Mouse (Mus musculus): Measurements from ENCODE around the gene Sh2d5. TPM values are rescaled to one million over a fixed set of nuclear protein-coding genes. Genes with fewer than 3 reads are reported as not detected.

Sh2d5 gene
- polyA plus RNA-seq, 1 experiment from 2014 or later: 0.33 TPM

GRCm38 (mm10) chr4:138272011-138272997 lies 22.1 kb downstream of the Sh2d5 start:
- no peak for TF ChIP-seq CTCF (IDR thresholded peaks at IDR 0.05; ENCODE audit: low read depth)
- WGBS: 60% methylated on average over 14 of the region's 14 CpGs
- no peaks in the 10 kb centered on the region for H3K9me3 ChIP-seq (ENCODE audit: control insufficient read depth)
- H3K4me3 ChIP-seq (ENCODE audit: low read depth, low read length): no peak overlapping the region
- no peaks in the 10 kb centered on the region for H3K4me1 ChIP-seq (replicated peaks; ENCODE audit: control insufficient read depth, insufficient read depth, low read length)
- ATAC-seq: no peak
- no peak overlapping the region for H3K27ac ChIP-seq (ENCODE audit: low read depth, low read length)
- H3K27me3 ChIP-seq (replicated peaks; ENCODE audit: control insufficient read depth, insufficient read depth, low read length): 0 out of 2 replicates have a peak, but pooled peaks cover 3% of the 10 kb centered on the region
- no peak overlapping the region for H3K4me2 ChIP-seq (replicated peaks; ENCODE audit: low read depth)
- H3K36me3 ChIP-seq (ENCODE audit: control insufficient read depth, insufficient read depth): no peaks in the 10 kb centered on the region
- no peak overlapping the region for H3K9ac ChIP-seq (ENCODE audit: low read depth, low read length)

- no peak overlapping the region for H3K9ac ChIP-seq (ENCODE audit: low read depth, low read length)
- no peak overlapping the region for H3K27ac ChIP-seq (ENCODE audit: low read depth, low read length)
- no peaks in the 10 kb centered on the region for H3K9me3 ChIP-seq (ENCODE audit: control insufficient read depth)
- no peak overlapping the region for H3K4me2 ChIP-seq (replicated peaks; ENCODE audit: low read depth)
- WGBS: 73% methylated on average over 7 of the region's 7 CpGs
- no peak for ATAC-seq
- no peak overlapping the region for H3K4me3 ChIP-seq (ENCODE audit: low read depth, low read length)
- H3K36me3 ChIP-seq (ENCODE audit: control insufficient read depth, insufficient read depth): no peaks in the 10 kb centered on the region
- no peak for TF ChIP-seq CTCF (IDR thresholded peaks at IDR 0.05; ENCODE audit: low read depth)
- H3K27me3 ChIP-seq (replicated peaks; ENCODE audit: control insufficient read depth, insufficient read depth, low read length): 0 out of 2 replicates have a peak, but pooled peaks cover 3% of the 10 kb centered on the region
- H3K4me1 ChIP-seq (replicated peaks; ENCODE audit: control insufficient read depth, insufficient read depth, low read length): no peaks in the 10 kb centered on the region
Observed at GRCm38 (mm10) chr4:138278346-138278745, 28.1 kb downstream of the Sh2d5 start.

GRCm38 (mm10) chr4:138282834-138283233 lies 32.6 kb downstream of the Sh2d5 start:
- TF ChIP-seq CTCF (IDR thresholded peaks at IDR 0.05; ENCODE audit: low read depth): peak; percentile 100
- no peak overlapping the region for H3K9ac ChIP-seq (ENCODE audit: low read depth, low read length)
- H3K4me3 ChIP-seq (ENCODE audit: low read depth, low read length): no peak overlapping the region
- 34% methylated on average over 4 of the region's 4 CpGs for WGBS
- H3K27me3 ChIP-seq (replicated peaks; ENCODE audit: control insufficient read depth, insufficient read depth, low read length): no peaks in the 10 kb centered on the region
- H3K27ac ChIP-seq (ENCODE audit: low read depth, low read length): no peak overlapping the region
- no peaks in the 10 kb centered on the region for H3K4me1 ChIP-seq (replicated peaks; ENCODE audit: control insufficient read depth, insufficient read depth, low read length)
- no peaks in the 10 kb centered on the region; the same call in 1 of the 2 replicates for H3K9me3 ChIP-seq (ENCODE audit: control insufficient read depth)
- no peak overlapping the region for H3K4me2 ChIP-seq (replicated peaks; ENCODE audit: low read depth)
- ATAC-seq: peak; percentile 79
- no peaks in the 10 kb centered on the region for H3K36me3 ChIP-seq (ENCODE audit: control insufficient read depth, insufficient read depth)

- TF ChIP-seq CTCF (IDR thresholded peaks at IDR 0.05; ENCODE audit: low read depth): no peak
- H3K4me1 ChIP-seq (replicated peaks; ENCODE audit: control insufficient read depth, insufficient read depth, low read length): no peaks in the 10 kb centered on the region
- no peak overlapping the region for H3K4me3 ChIP-seq (ENCODE audit: low read depth, low read length)
- H3K4me2 ChIP-seq (replicated peaks; ENCODE audit: low read depth): no peak overlapping the region
- WGBS: 74% methylated on average over 12 of the region's 12 CpGs
- ATAC-seq: no peak
- H3K27me3 ChIP-seq (replicated peaks; ENCODE audit: control insufficient read depth, insufficient read depth, low read length): no peaks in the 10 kb centered on the region
- no peaks in the 10 kb centered on the region; the same call in 1 of the 2 replicates for H3K9me3 ChIP-seq (ENCODE audit: control insufficient read depth)
- no peak overlapping the region for H3K27ac ChIP-seq (ENCODE audit: low read depth, low read length)
- H3K36me3 ChIP-seq (ENCODE audit: control insufficient read depth, insufficient read depth): no peaks in the 10 kb centered on the region
- no peak overlapping the region for H3K9ac ChIP-seq (ENCODE audit: low read depth, low read length)
Observed at GRCm38 (mm10) chr4:138286411-138286810, 36.2 kb downstream of the Sh2d5 start.

GRCm38 (mm10) chr4:138288691-138289090 lies 38.5 kb downstream of the Sh2d5 start:
- TF ChIP-seq CTCF (IDR thresholded peaks at IDR 0.05; ENCODE audit: low read depth): no peak
- Histone ChIP-seq H3K4me3 (ENCODE audit: low read depth, low read length) (no peak overlapping the region), H3K27ac (ENCODE audit: low read depth, low read length) (no peak overlapping the region), H3K9me3 (ENCODE audit: control insufficient read depth) (no peaks in the 10 kb centered on the region; the same call in 1 of the 2 replicates), H3K9ac (ENCODE audit: low read depth, low read length) (no peak overlapping the region), H3K27me3 (replicated peaks; ENCODE audit: control insufficient read depth, insufficient read depth, low read length) (no peaks in the 10 kb centered on the region), H3K36me3 (ENCODE audit: control insufficient read depth, insufficient read depth) (no peaks in the 10 kb centered on the region), H3K4me1 (replicated peaks; ENCODE audit: control insufficient read depth, insufficient read depth, low read length) (peaks cover 3% of the 10 kb centered on the region; the same call in 1 of the 2 replicates), H3K4me2 (replicated peaks; ENCODE audit: low read depth) (no peak overlapping the region)
- no peak for ATAC-seq
- WGBS: 88% methylated on average over 7 of the region's 7 CpGs

GRCm38 (mm10) chr4:138292028-138292427 lies 41.8 kb downstream of the Sh2d5 start:
- WGBS: 82% methylated on average over 13 of the region's 13 CpGs
- 0 out of 2 replicates have a peak overlapping the region, but pooled peaks have one; percentile 21 for H3K4me2 ChIP-seq (replicated peaks; ENCODE audit: low read depth)
- H3K36me3 ChIP-seq (ENCODE audit: control insufficient read depth, insufficient read depth): no peaks in the 10 kb centered on the region
- TF ChIP-seq CTCF (IDR thresholded peaks at IDR 0.05; ENCODE audit: low read depth): no peak
- no peak overlapping the region for H3K4me3 ChIP-seq (ENCODE audit: low read depth, low read length)
- no peak; the same call in 1 of the 2 replicates for ATAC-seq
- no peak overlapping the region for H3K9ac ChIP-seq (ENCODE audit: low read depth, low read length)
- no peaks in the 10 kb centered on the region for H3K27me3 ChIP-seq (replicated peaks; ENCODE audit: control insufficient read depth, insufficient read depth, low read length)
- H3K27ac ChIP-seq (ENCODE audit: low read depth, low read length): no peak overlapping the region
- H3K9me3 ChIP-seq (ENCODE audit: control insufficient read depth): no peaks in the 10 kb centered on the region
- peaks cover 3% of the 10 kb centered on the region; the same call in 1 of the 2 replicates for H3K4me1 ChIP-seq (replicated peaks; ENCODE audit: control insufficient read depth, insufficient read depth, low read length)
